Mouse (Mus musculus) forebrain, embryonic 15.5 days (tissue): ENCODE data around the gene Spats2. TPM values are rescaled to one million over a fixed set of nuclear protein-coding genes. Genes with fewer than 3 reads are reported as not detected.

ENCODE experiments used
- ATAC-seq: fragments of 200-750 bp; cut with Nextera tagmentation; replicated peaks from 2 replicates; pipeline ENCODE4 v1.8.0; 2017; ENCODE audit warnings: mild to moderate bottlenecking, moderate TSS enrichment, moderate library complexity
- H3K27ac ChIP-seq: fragments of 300-500 bp; sonication (generic); replicated peaks from 2 replicates; pipeline ENCODE4 v1.5.1; 2015; ENCODE audit warnings: mild to moderate bottlenecking, inconsistent platforms
- H3K27me3 ChIP-seq: fragments of 300-500 bp; sonication (generic); 2 replicates; pipeline ENCODE4 v1.6.1; 2015; ENCODE audit warnings: inconsistent platforms
- H3K36me3 ChIP-seq: fragments of 300-500 bp; sonication (generic); 2 replicates; pipeline ENCODE4 v1.6.1; 2015; ENCODE audit warnings: mild to moderate bottlenecking, inconsistent platforms
- H3K4me1 ChIP-seq: fragments of 300-500 bp; sonication (generic); 2 replicates; pipeline ENCODE4 v1.6.1; 2015; ENCODE audit warnings: inconsistent platforms
- H3K4me2 ChIP-seq: fragments of 300-500 bp; sonication (generic); replicated peaks from 2 replicates; pipeline ENCODE4 v1.6.1; 2015; ENCODE audit warnings: mild to moderate bottlenecking, inconsistent platforms
- H3K4me3 ChIP-seq: fragments of 300-500 bp; sonication (generic); 2 replicates; pipeline ENCODE4 v1.5.1; 2015; ENCODE audit warnings: mild to moderate bottlenecking, inconsistent platforms
- H3K9ac ChIP-seq: fragments of 300-500 bp; sonication (generic); replicated peaks from 2 replicates; pipeline ENCODE4 v1.6.1; 2015; ENCODE audit warnings: mild to moderate bottlenecking, inconsistent platforms
- H3K9me3 ChIP-seq: fragments of 300-500 bp; sonication (generic); 2 replicates; pipeline ENCODE4 v1.6.1; 2016; ENCODE audit warnings: inconsistent platforms
- WGBS: fragments of 180-500 bp; shearing (Covaris S2); methylation state at CpG from one replicate; pipeline ENCODE4 v1.1.7; 2015; ENCODE audit warnings: mixed read lengths; 5-methylcytosine and 5-hydroxymethylcytosine counted together
- microRNA-seq: library from miRNA; unstranded; fragments of <30 nt; microRNA quantifications from one replicate; pipeline ENCODE4, GENCODE M21; 2016
- polyA plus RNA-seq: library from polyadenylated mRNA; unstranded; fragments of >200 nt; fragmentation: Nextera tagmentation; extraction: Ambion mirVana; gene quantifications from 2 replicates; pipeline ENCODE4 v1.2.1, GENCODE M21; 2015

The Spats2 gene
- polyA plus RNA-seq, 1 experiment from 2014 or later: 43.7 TPM

GRCm38 (mm10) chr15:99255241-99255749 is 129.6 kb downstream of the Spats2 start:
- WGBS: 87% methylated on average over 6 of the region's 6 CpGs
- no peak overlapping the region for H3K4me3 ChIP-seq
- no peak overlapping the region for H3K9ac ChIP-seq
- no peak overlapping the region for H3K27ac ChIP-seq
- H3K9me3 ChIP-seq: no peaks in the 10 kb centered on the region
- no peak overlapping the region for H3K4me2 ChIP-seq
- peaks cover 28% of the 10 kb centered on the region for H3K4me1 ChIP-seq
- no peaks in the 10 kb centered on the region for H3K36me3 ChIP-seq
- ATAC-seq: no peak
- H3K27me3 ChIP-seq: no peaks in the 10 kb centered on the region

GRCm38 (mm10) chr15:99259167-99259729 is 133.5 kb downstream of the Spats2 start:
- H3K27ac ChIP-seq: no peak overlapping the region
- H3K4me3 ChIP-seq: no peak overlapping the region
- no peak; the same call in 1 of the 2 replicates for ATAC-seq

GRCm38 (mm10) chr15:99259730-99260252 is 134.1 kb downstream of the Spats2 start:
- peaks cover 8% of the 10 kb centered on the region for H3K4me1 ChIP-seq
- H3K9ac ChIP-seq: no peak overlapping the region
- H3K4me2 ChIP-seq: peak overlapping the region; percentile 37
- H3K36me3 ChIP-seq: no peaks in the 10 kb centered on the region
- ATAC-seq: no peak; the same call in 1 of the 2 replicates
- no peaks in the 10 kb centered on the region for H3K27me3 ChIP-seq
- WGBS: 4% methylated on average over 9 of the region's 10 CpGs
- no peaks in the 10 kb centered on the region for H3K9me3 ChIP-seq
- peak overlapping the region; percentile 8; the same call in 1 of the 2 replicates for H3K4me3 ChIP-seq
- peak overlapping the region; percentile 34 for H3K27ac ChIP-seq

More at GRCm38 (mm10) chr15:99259167-99259729, 133.5 kb downstream of the Spats2 start:
- no peaks in the 10 kb centered on the region for H3K27me3 ChIP-seq
- H3K4me1 ChIP-seq: peaks cover 8% of the 10 kb centered on the region
- no peaks in the 10 kb centered on the region for H3K9me3 ChIP-seq
- H3K36me3 ChIP-seq: no peaks in the 10 kb centered on the region
- H3K9ac ChIP-seq: no peak overlapping the region
- WGBS: 70% methylated on average over 8 of the region's 8 CpGs
- peak overlapping the region; percentile 30 for H3K4me2 ChIP-seq

- no peak for ATAC-seq
- 33% methylated on average over 10 of the region's 10 CpGs for WGBS
- Histone ChIP-seq H3K9ac (no peak overlapping the region), H3K36me3 (no peaks in the 10 kb centered on the region), H3K9me3 (no peaks in the 10 kb centered on the region), H3K4me3 (no peak overlapping the region), H3K27me3 (no peaks in the 10 kb centered on the region), H3K4me2 (no peak overlapping the region), H3K4me1 (peaks cover 8% of the 10 kb centered on the region), H3K27ac (no peak overlapping the region)
Measured at GRCm38 (mm10) chr15:99262702-99263101, 137.0 kb downstream of the Spats2 start.

Small RNA genes within 50 kb of the gene (microRNA-seq; reads per million reads assigned to microRNA genes)
- gene Mir6960: 1.1 reads per million

Other genes with a start within 250 kb of the Spats2 start
- 42.7 and 46.4 TPM in 2 replicates for gene Rhebl1, start 231.4 kb upstream of the Spats2 start, polyA plus RNA-seq
- gene Dhh, start 227.4 kb upstream of the Spats2 start, polyA plus RNA-seq: 0.52 and 0.68 TPM in 2 replicates
- 43.2 and 45.2 TPM in 2 replicates for gene Lmbr1l, start 207.7 kb upstream of the Spats2 start, polyA plus RNA-seq
- gene Tuba1b, start 191.4 kb upstream of the Spats2 start, polyA plus RNA-seq: 1,138 and 1,204 TPM in 2 replicates
- gene Gm49450, start 172.4 kb upstream of the Spats2 start, polyA plus RNA-seq: not detected in 2 replicates
- gene Tuba1a, start 172.2 kb upstream of the Spats2 start, polyA plus RNA-seq: 14,933 and 15,115 TPM in 2 replicates
- gene Tuba1c, start 96.0 kb upstream of the Spats2 start, polyA plus RNA-seq: 45.7 and 53.5 TPM in 2 replicates
- 0.97 and 1.3 TPM in 2 replicates for gene Prph, start 70.7 kb upstream of the Spats2 start, polyA plus RNA-seq
- gene Troap, start 51.3 kb upstream of the Spats2 start, polyA plus RNA-seq: 19.8 and 24.8 TPM in 2 replicates
- gene C1ql4, start 38.1 kb upstream of the Spats2 start, polyA plus RNA-seq: 0.28 and 0.33 TPM in 2 replicates
- 0.46 and 0.53 TPM in 2 replicates for gene Dnajc22, start 32.7 kb upstream of the Spats2 start, polyA plus RNA-seq
- 4.3 and 4.6 TPM in 2 replicates for gene Kcnh3, start 98.9 kb downstream of the Spats2 start, polyA plus RNA-seq
- gene Mcrs1, start 126.0 kb downstream of the Spats2 start, polyA plus RNA-seq: 209 and 212 TPM in 2 replicates
- 111 and 115 TPM in 2 replicates for gene Prpf40b, start 169.2 kb downstream of the Spats2 start, polyA plus RNA-seq
- 0.23 and 0.31 TPM in 2 replicates for gene Fam186b, start 170.0 kb downstream of the Spats2 start, polyA plus RNA-seq
- 9.9 and 10.2 TPM in 2 replicates for gene Fmnl3, start 244.6 kb downstream of the Spats2 start, polyA plus RNA-seq